Mouse (Mus musculus): ENCODE data around the gene Wasf2.
"Not testable (repeated sequence)": the region's sequence is repeated elsewhere in the genome, so short reads cannot be mapped to it uniquely, and the experiment has no call there.

Wasf2 gene

DNA sequence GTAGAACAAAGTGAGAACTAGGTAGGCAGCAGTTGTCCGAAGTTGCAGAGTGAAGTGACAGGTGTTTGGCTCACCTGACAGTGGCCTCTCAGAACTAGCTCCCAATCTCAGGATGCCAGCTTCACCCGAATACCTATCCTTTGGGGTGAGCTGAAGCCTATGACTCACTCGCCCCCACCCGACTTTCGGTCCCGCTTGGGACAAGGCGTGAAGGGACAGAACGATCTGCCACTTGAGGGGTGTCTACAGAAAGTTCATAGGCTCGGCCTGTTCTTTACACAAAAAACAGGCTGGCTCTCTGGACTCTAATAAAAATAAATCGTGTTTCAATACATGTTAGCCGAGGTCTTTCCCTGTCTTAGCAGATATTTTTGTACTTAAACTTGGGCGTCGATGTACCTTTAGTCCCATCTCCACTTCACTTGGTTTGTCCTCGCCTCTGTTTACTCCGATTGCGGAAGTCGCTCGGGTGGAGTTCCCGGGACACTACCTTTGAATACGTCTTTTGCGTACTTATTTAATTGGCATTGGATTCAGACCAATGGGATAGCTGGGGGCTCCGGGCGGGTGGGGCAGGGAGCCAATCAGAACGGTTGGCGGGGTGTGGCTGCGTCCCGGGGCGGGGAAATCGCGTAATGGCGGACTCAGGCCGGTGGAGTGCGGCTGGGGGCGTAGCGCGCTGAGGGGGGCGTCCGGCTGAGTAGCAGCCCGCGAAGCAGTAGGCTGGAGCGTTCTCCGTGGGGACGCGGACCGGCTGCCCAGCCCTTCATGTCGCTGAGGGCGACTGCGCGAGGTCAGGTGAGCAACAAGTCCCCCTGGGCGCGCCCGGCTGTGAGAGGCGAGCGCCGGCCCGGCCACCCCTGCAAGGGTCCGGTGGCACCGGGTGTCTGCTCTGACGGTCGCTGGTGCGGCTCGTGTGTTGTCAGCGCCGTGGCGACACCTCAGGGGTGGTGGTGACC is at the start of gene Wasf2:
Wasf2 (plus strand) TSS at position 575 of the 959 bp plus-strand sequence.
- DNase-seq = peak; percentile 92 to 94

DNA sequence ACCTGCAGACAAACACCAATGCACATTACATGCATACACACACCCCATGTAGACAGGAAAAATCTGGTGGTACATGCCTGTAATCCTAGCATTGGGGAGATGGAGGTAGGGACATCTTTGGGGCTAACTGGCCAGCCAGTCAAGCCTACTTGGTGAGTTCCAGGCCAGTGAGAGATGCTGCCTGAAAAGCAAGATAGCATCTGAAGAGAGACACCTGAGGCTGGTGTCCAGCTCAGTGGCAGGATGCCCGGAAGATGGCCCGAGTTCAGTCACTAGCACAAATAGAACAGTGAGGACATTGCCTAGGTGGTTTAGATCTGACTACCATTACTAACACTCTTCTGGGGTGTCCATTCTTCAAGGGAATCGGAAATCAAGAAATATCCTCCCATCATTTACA is 49.4 kb upstream of the Wasf2 start:
- no peak for DNase-seq

DNA sequence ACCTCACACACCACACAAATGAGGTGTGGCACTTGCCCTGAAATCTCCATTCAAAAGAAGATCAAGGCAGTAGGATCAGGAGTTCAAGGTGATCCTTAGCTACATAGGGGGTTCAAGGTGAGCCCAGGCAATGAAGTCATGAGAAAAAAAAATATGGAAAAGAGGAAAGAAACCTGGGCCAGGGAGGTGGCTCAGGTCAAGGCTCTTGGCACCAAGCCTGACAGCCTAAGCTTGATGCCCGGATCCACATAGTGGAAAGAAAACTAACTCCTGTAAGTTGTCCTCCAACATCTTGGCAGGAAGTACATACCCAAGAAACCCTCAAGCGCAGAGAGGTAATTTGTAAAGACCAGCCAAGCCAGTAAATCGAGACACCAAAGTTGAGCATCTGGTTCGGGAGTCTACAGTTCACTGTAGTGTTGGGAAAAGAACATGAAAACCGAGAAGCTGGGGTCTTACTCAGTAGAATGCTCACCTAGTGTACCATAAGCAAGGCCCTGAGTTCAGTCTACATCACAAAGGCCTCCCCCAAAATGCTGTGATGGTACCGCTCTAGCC is 48.0 kb upstream of the Wasf2 start:
- no peak for DNase-seq

GRCm38 (mm10) chr4:133083991-133084861 is 46.1 kb upstream of the Wasf2 start:
- no peak for DNase-seq

DNA sequence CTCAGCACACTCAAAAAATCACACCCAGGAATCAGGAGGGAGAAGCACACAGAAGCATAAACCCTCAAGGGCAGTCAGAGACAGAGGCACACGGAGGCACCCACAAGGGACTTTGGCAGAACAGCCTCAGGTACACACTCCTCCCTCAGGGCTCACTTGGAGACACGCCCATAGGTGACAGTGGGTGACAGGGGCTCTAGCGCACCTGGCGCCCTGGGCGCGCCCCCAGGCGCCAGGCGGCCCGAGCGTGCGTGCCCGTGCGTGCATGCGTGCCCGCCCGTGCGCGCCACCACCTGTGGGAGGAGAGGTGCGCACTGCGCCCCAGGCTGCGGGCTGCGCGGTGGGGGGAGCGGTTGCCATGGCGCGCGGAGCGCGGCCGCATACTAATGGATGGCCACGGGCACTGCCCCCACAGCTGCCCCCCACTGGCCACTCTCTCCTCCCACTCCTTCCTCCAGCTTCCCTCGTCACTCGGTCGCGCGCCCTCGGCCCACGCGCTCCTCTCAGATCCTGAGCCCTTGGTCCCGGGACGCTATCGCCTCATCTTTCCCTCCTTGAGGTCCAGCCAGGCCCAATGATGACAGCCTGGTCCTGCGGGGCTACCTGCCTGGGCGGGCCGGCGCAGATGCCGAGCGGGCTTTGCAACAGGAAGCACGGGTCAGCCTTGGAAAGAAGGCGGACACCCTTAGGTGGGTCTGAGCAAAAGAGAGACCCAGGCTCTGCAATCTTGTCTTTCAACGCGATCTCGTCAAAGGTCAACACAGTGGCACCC is 45.1 kb upstream of the Wasf2 start:
- DNase-seq = peak; percentile 72 to 78

- DNase-seq = peak; percentile 44 to 50
These were observed 44.4 kb upstream of the Wasf2 start for GRCm38 (mm10) chr4:133085783-133086342.

DNA sequence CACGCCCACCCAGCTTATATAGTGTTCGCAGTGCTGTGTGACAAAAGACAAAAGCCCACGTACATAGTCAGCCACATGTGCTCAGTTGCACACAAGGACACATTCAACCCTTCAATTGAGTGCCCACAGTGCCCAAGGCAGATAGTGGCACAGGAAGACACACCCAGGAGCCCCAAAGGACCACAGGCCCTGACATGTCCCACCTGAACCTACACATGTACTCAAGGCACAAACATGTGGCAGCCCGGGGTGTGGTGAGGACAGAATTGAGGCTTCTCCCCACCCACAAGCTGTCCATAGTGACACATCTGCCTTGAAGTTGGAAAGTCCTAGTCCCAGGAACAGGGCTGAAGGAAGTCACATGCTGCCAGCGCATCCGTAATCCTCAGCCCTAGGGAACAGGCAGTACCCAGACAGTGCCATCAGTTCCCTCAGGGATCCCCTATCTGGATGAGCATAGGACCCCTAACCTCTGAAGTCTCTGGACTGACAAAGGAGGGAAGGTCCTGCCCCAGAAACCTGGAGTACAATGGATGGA is 43.1 kb upstream of the Wasf2 start:
- no peak for DNase-seq

DNA sequence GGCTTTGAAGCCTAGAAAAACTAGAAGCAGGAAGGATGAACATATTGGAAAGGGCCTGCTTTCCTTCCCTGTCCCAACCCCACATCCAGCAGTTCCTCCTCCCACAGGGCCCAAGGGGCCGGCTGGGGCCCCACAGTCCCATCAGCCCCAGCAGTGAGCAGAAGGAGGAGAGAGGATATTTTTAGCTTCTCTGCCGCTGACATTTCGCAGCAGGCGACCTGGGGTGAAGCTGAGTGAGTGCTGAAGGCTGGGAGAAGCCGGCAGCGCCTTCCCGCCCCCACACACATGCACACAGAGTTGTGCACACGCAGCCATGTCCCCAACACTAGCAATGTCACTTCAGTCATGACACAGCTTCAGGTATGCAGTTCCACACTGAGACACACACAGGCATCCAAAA is 42.5 kb upstream of the Wasf2 start:
- no peak for DNase-seq

DNA sequence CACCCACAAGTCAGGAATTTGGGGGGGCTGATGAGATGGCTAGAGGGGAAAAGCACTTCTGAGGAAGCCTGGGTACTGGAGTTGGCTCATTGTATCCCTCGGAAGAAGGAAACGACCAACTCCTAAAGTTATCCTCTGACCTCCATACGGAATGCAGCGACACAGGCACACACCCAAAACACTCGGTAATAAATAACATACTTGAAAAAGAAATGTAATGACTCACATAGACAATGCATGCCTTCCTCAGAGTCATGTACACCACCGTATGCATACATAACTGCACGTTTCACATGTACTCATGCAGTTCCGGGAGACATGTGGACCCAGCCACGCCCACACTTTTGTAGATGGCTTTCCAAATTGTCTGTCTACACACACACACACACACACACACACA is 41.0 kb upstream of the Wasf2 start:
- DNase-seq = no peak

DNA sequence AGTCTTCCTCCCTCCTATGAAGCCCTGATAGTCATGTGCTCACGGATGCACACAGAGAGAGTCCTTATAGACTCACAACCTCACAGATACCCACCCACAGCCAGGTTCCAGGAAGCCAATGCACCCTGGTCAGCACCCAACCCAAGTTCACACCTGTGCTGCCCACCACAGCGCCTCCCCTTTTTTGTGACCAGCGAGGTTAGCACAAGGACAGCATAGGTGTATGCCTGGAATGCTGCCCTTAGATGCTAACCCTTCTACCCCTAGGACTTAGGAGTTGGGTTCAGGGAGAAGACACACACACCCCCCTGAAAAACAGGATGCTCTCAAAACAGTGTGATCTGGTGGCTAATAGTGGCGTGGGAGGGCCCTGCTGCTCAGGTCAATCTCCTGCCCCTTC is 40.5 kb upstream of the Wasf2 start:
- no peak for DNase-seq

DNA sequence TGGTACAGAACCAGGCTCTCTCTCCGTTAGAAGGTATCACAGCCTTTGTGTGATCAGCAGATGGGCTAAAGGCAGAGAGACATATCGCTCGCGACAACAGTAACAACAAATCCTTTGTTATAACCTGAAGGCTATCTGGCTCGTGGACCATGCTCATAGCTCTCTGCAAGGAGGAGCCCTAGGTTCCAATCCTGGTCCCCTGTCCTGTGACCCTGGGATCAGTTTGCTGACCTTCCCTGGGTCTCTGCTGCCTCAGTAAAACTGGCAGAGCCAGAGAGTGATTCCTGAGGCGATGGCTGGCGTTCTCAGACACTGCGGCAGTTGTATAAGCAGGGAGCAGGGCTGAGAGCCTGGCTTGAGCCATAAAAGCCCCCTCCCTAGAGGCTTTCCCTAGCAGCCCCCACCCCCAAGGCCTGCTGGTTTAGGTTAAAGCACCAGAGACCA is 40.0 kb upstream of the Wasf2 start:
- no peak for DNase-seq

DNA sequence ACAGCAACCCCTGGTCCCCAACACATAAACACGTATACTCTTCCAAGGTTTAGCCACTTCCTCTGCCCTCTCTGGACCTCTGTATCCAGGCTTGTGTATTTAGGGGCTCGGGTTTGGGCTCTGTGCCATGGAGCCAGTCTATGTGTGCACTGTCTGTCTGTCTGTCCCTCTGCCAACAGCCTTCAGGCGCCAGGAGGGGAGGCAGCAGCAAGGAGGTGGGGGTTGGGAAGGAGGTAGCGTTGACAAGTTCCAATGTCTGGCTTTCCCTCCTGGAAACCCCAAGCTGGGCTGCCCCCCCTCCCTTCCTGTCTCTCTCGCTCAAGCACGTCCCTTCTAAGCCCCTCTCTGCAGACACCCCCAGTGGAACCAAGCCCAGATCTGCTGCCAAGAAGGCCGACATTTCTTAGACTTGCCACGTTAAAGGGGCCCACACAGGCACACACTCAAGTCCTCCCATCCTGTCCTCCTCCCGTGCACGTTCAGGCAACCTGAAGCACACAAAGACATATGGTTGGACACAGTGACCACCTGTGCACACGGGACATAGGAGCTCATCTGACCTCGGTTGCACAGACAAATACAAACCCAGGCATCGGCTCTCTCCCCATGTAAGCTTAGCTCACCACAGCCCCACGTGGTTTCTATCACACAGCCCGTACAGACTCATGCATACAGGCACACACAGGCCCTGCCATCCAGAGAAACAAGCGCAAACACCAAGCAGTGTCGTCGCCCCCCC is 39.4 kb upstream of the Wasf2 start:
- DNase-seq = no peak

GRCm38 (mm10) chr4:133091459-133091785 is 38.9 kb upstream of the Wasf2 start:
- no peak for DNase-seq

- peak; percentile 69 to 70 for DNase-seq
These were observed 37.8 kb upstream of the Wasf2 start for GRCm38 (mm10) chr4:133092453-133092901.

- DNase-seq = no peak
These were observed 37.2 kb upstream of the Wasf2 start for GRCm38 (mm10) chr4:133093056-133093455.

- DNase-seq = no peak
These were observed 36.7 kb upstream of the Wasf2 start for GRCm38 (mm10) chr4:133093481-133094033.

DNA sequence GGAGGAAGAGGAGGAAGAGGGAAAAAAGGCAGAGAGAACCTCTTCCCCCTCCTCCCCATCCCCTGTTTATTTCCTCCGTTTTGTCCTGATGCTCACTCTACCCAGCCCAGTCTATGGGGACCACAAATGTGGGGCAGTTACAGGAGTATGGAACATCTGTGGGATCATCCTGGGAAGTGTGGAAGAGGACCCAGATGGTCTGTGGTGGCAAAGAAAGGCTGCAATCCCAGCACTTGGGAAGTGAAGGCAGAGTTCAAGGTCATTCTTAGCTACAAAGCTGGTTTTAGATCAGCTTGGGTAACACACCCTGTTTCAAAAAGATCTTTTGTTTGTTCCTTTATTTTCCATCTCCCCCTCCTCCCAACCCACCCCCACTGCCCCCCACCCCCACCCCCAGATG is 36.0 kb upstream of the Wasf2 start:
- DNase-seq = no peak

DNA sequence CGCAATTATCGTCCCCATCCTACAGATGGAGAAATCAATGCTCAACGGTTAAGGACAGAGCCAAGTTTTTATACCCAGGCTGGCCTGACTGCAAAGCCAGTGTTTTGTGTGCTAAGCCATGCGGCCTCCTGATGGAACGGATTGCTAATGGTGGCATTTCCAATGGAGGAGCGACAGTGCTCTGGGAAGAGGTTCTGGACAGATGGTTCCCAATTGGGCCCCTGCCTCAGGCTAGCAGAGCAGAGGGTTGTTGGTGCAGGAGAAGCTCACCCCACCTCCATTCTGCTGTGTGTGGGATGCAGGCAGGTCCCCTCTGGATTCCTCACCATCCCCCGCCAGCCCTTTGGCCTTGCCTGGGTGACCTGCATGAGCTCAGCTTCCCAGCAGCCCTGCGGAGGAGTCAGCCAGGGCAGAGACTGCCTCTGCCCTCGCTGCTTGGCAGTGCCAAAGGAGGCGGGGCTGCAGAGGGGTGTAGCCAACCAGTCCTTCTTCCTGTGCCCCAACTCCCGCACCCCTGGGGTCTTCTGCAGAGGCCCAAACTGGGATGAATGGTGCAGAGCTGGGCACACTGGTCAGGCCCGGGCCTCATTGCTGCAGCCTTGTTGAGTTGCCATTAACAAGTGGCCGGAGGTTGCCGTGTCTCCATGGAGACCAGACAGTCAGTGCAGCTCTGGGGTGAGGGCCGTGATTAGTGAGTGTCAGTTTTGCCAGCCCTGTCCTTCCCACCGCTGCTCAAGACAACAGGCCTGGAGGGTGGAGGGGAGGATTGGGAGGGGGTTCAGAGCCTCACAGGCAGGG is 35.2 kb upstream of the Wasf2 start:
- DNase-seq = peak; percentile 42 to 45

GRCm38 (mm10) chr4:133095734-133096065 is 34.6 kb upstream of the Wasf2 start:
- not testable (repeated sequence) for DNase-seq

- peak in 1 of 2 experiments; percentile 36 for DNase-seq
These were observed 33.6 kb upstream of the Wasf2 start for GRCm38 (mm10) chr4:133096671-133097070.

All from B cell, adult 2 months (primary cell).